Mouse (Mus musculus): ENCODE measurements around the gene Tctn3. TPM values are rescaled to one million over a fixed set of nuclear protein-coding genes. Genes with fewer than 3 reads are reported as not detected.
"Not testable (repeated sequence)": the region's sequence is repeated elsewhere in the genome, so short reads cannot be mapped to it uniquely, and the experiment has no call there.

Gene Tctn3
- total RNA-seq, 1 experiment from 2014 or later: 1.8 TPM

GRCm38 (mm10) chr19:40575438-40575837 lies 36.6 kb downstream of the Tctn3 start:
- ATAC-seq (replicated peaks; ENCODE audit: insufficient number of reproducible peaks, low FRiP score, low TSS enrichment, poor library complexity, severe bottlenecking): no peak

- no peak for ATAC-seq (replicated peaks; ENCODE audit: insufficient number of reproducible peaks, low FRiP score, low TSS enrichment, poor library complexity, severe bottlenecking)
Observed at GRCm38 (mm10) chr19:40570726-40571125, 41.3 kb downstream of the Tctn3 start.

GRCm38 (mm10) chr19:40567616-40568015 lies 44.4 kb downstream of the Tctn3 start:
- no peak for ATAC-seq (replicated peaks; ENCODE audit: insufficient number of reproducible peaks, low FRiP score, low TSS enrichment, poor library complexity, severe bottlenecking)

- no peak for ATAC-seq (replicated peaks; ENCODE audit: insufficient number of reproducible peaks, low FRiP score, low TSS enrichment, poor library complexity, severe bottlenecking)
Observed at GRCm38 (mm10) chr19:40563880-40564645, 48.0 kb downstream of the Tctn3 start.

GRCm38 (mm10) chr19:40561521-40561920 lies 50.5 kb downstream of the Tctn3 start:
- not testable (repeated sequence) for ATAC-seq (replicated peaks; ENCODE audit: insufficient number of reproducible peaks, low FRiP score, low TSS enrichment, poor library complexity, severe bottlenecking)

GRCm38 (mm10) chr19:40556029-40556428 lies 56.0 kb downstream of the Tctn3 start:
- no peak for ATAC-seq (replicated peaks; ENCODE audit: insufficient number of reproducible peaks, low FRiP score, low TSS enrichment, poor library complexity, severe bottlenecking)

GRCm38 (mm10) chr19:40555136-40555535 lies 56.9 kb downstream of the Tctn3 start:
- ATAC-seq (replicated peaks; ENCODE audit: insufficient number of reproducible peaks, low FRiP score, low TSS enrichment, poor library complexity, severe bottlenecking): no peak

- ATAC-seq (replicated peaks; ENCODE audit: insufficient number of reproducible peaks, low FRiP score, low TSS enrichment, poor library complexity, severe bottlenecking): no peak
Observed at GRCm38 (mm10) chr19:40554343-40554742, 57.7 kb downstream of the Tctn3 start.

GRCm38 (mm10) chr19:40553849-40554248 lies 58.2 kb downstream of the Tctn3 start:
- no peak for ATAC-seq (replicated peaks; ENCODE audit: insufficient number of reproducible peaks, low FRiP score, low TSS enrichment, poor library complexity, severe bottlenecking)

GRCm38 (mm10) chr19:40553014-40553789 lies 58.8 kb downstream of the Tctn3 start:
- no peak for ATAC-seq (replicated peaks; ENCODE audit: insufficient number of reproducible peaks, low FRiP score, low TSS enrichment, poor library complexity, severe bottlenecking)

GRCm38 (mm10) chr19:40549516-40550135 lies 62.4 kb downstream of the Tctn3 start:
- no peak for ATAC-seq (replicated peaks; ENCODE audit: insufficient number of reproducible peaks, low FRiP score, low TSS enrichment, poor library complexity, severe bottlenecking)

- ATAC-seq (replicated peaks; ENCODE audit: insufficient number of reproducible peaks, low FRiP score, low TSS enrichment, poor library complexity, severe bottlenecking): no peak
Observed at GRCm38 (mm10) chr19:40548796-40549515, 63.1 kb downstream of the Tctn3 start.

- ATAC-seq (replicated peaks; ENCODE audit: insufficient number of reproducible peaks, low FRiP score, low TSS enrichment, poor library complexity, severe bottlenecking): no peak
Observed at GRCm38 (mm10) chr19:40548386-40548785, 63.6 kb downstream of the Tctn3 start.

Other genes with a start within 250 kb of the Tctn3 start
- gene Sorbs1, start 98.5 kb downstream of the Tctn3 start, total RNA-seq (2017): 12.4 to 20.6 TPM (median 19.8 TPM) in 3 replicates
- 14.1 to 26.9 TPM (median 21.1 TPM) in 3 replicates for gene Aldh18a1, start 23.8 kb downstream of the Tctn3 start, total RNA-seq (2017)
- 54.4 to 130 TPM (median 68.2 TPM) in 3 replicates for gene Entpd1, start 133 bp upstream of the Tctn3 start, total RNA-seq (2017)
- 0.53 to 3.2 TPM in 2 of 3 replicates, not detected in the other for gene Cc2d2b, start 136.5 kb upstream of the Tctn3 start, total RNA-seq (2017)
- gene Ccnj, start 219.0 kb upstream of the Tctn3 start, total RNA-seq (2017): 4.8 to 11.1 TPM (median 4.9 TPM) in 3 replicates

Measured in monocyte, adult 5-6 weeks (primary cell).